Mouse (Mus musculus) midbrain, embryonic 14.5 days (tissue): ENCODE results near the gene Smarcc1. TPM values are rescaled to one million over a fixed set of nuclear protein-coding genes. Genes with fewer than 3 reads are reported as not detected.

Experiments
- ATAC-seq: fragments of 200-750 bp; cut with Nextera tagmentation; 2 replicates; pipeline ENCODE4 v1.8.0; 2017; ENCODE audit warnings: moderate number of reproducible peaks, moderate library complexity; ENCODE audit not compliant: low FRiP score, low TSS enrichment
- DNase-seq: peaks from one replicate; pipeline ENCODE4 v3.0.0-alpha.2; 2015
- H3K27ac ChIP-seq: fragments of 300-500 bp; sonication (generic); replicated peaks from 2 replicates; pipeline ENCODE4 v1.5.1; 2014; ENCODE audit warnings: mild to moderate bottlenecking, low read depth, low read length, moderate library complexity
- H3K27me3 ChIP-seq: fragments of 300-500 bp; sonication (generic); 2 replicates; pipeline ENCODE4 v1.6.1; 2014; ENCODE audit warnings: low read length, control low read depth, mixed read lengths; ENCODE audit not compliant: control insufficient read depth, insufficient read depth
- H3K36me3 ChIP-seq: fragments of 300-500 bp; sonication (generic); 2 replicates; pipeline ENCODE4 v1.6.1; 2014; ENCODE audit warnings: low read length, control low read depth; ENCODE audit not compliant: control insufficient read depth, insufficient read depth
- H3K4me1 ChIP-seq: fragments of 300-500 bp; sonication (generic); 2 replicates; pipeline ENCODE4 v1.6.1; 2014; ENCODE audit warnings: mild to moderate bottlenecking, antibody characterized with exemption, low read length, control low read depth; ENCODE audit not compliant: control insufficient read depth, insufficient read depth
- H3K4me2 ChIP-seq: fragments of 300-500 bp; sonication (generic); 2 replicates; pipeline ENCODE4 v1.6.1; 2014; ENCODE audit warnings: mild to moderate bottlenecking, low read length, moderate library complexity
- H3K4me3 ChIP-seq: fragments of 300-500 bp; sonication (generic); replicated peaks from 2 replicates; pipeline ENCODE4 v1.5.1; 2014; ENCODE audit warnings: low read depth, low read length
- H3K9ac ChIP-seq: fragments of 300-500 bp; sonication (generic); replicated peaks from 2 replicates; pipeline ENCODE4 v1.6.1; 2014; ENCODE audit warnings: mild to moderate bottlenecking, low read length, moderate library complexity
- H3K9me3 ChIP-seq: fragments of 300-500 bp; sonication (generic); 2 replicates; pipeline ENCODE4 v1.6.1; 2016; ENCODE audit warnings: low read length, control low read depth, mixed read lengths; ENCODE audit not compliant: control insufficient read depth
- WGBS: fragments of 180-500 bp; shearing (Covaris S2); extraction: QIAGEN DNeasy Blood & Tissue Kit; methylation state at CpG from one replicate; pipeline ENCODE4 v1.1.7; 2014; 5-methylcytosine and 5-hydroxymethylcytosine counted together
- polyA plus RNA-seq: library from polyadenylated mRNA; unstranded; fragments of >200 nt; fragmentation: Nextera tagmentation; extraction: Ambion mirVana; gene quantifications from 2 replicates; pipeline ENCODE4 v1.2.1, GENCODE M21; 2014

The Smarcc1 gene
- polyA plus RNA-seq, 1 experiment from 2014 or later: 139 TPM

- no peak overlapping the region for H3K4me2 ChIP-seq
- H3K4me1 ChIP-seq: no peaks in the 10 kb centered on the region
- peaks cover 69% of the 10 kb centered on the region for H3K36me3 ChIP-seq
- H3K27ac ChIP-seq: no peak overlapping the region
- no peaks in the 10 kb centered on the region for H3K9me3 ChIP-seq
- no peak for DNase-seq
- 86% methylated on average over 10 of the region's 10 CpGs for WGBS
- no peaks in the 10 kb centered on the region for H3K27me3 ChIP-seq
- ATAC-seq: no peak
- no peak overlapping the region for H3K9ac ChIP-seq
- no peak overlapping the region for H3K4me3 ChIP-seq
These were observed 112.2 kb downstream of the Smarcc1 start for GRCm38 (mm10) chr9:110229566-110230248.

- Histone ChIP-seq H3K27ac (no peak overlapping the region), H3K27me3 (no peaks in the 10 kb centered on the region), H3K4me3 (no peak overlapping the region), H3K4me1 (no peaks in the 10 kb centered on the region), H3K9me3 (no peaks in the 10 kb centered on the region), H3K4me2 (no peak overlapping the region), H3K36me3 (peaks cover 73% of the 10 kb centered on the region), H3K9ac (no peak overlapping the region)
- ATAC-seq (no peak), DNase-seq (no peak)
- 87% methylated on average over 16 of the region's 16 CpGs for WGBS
These were observed 113.0 kb downstream of the Smarcc1 start for GRCm38 (mm10) chr9:110230395-110231071.

GRCm38 (mm10) chr9:110234962-110235361 lies 117.5 kb downstream of the Smarcc1 start:
- no peak overlapping the region for H3K27ac ChIP-seq
- ATAC-seq: no peak
- H3K4me1 ChIP-seq: no peaks in the 10 kb centered on the region
- 96% methylated on average over 6 of the region's 6 CpGs for WGBS
- H3K9me3 ChIP-seq: no peaks in the 10 kb centered on the region
- H3K4me3 ChIP-seq: no peak overlapping the region
- DNase-seq: no peak
- no peak overlapping the region for H3K9ac ChIP-seq
- no peaks in the 10 kb centered on the region for H3K27me3 ChIP-seq
- peaks cover 85% of the 10 kb centered on the region for H3K36me3 ChIP-seq
- H3K4me2 ChIP-seq: no peak overlapping the region

- DNase-seq (no peak), ATAC-seq (no peak)
- Histone ChIP-seq H3K27me3 (no peaks in the 10 kb centered on the region), H3K36me3 (peaks cover 35% of the 10 kb centered on the region), H3K4me3 (peak within 1 kb of the TSS; percentile 79), H3K4me2 (peak within 1 kb of the TSS; percentile 94), H3K9me3 (no peaks in the 10 kb centered on the region), H3K4me1 (peaks cover 19% of the 10 kb centered on the region), H3K27ac (peak within 1 kb of the TSS; percentile 91), H3K9ac (peak within 1 kb of the TSS; percentile 85)
- 91% methylated on average over 7 of the region's 7 CpGs for WGBS
These were observed 125.8 kb downstream of the Smarcc1 start, which contains the start of gene Cspg5 for GRCm38 (mm10) chr9:110243221-110243833. Cspg5 (plus strand) TSS chr9:110243783.

GRCm38 (mm10) chr9:110244567-110244888 lies 127.0 kb downstream of the Smarcc1 start:
- Histone ChIP-seq H3K27ac (peak overlapping the region; percentile 91), H3K9me3 (no peaks in the 10 kb centered on the region), H3K27me3 (no peaks in the 10 kb centered on the region), H3K4me2 (peak overlapping the region; percentile 94), H3K36me3 (peaks cover 28% of the 10 kb centered on the region), H3K4me1 (peaks cover 29% of the 10 kb centered on the region), H3K4me3 (peak overlapping the region; percentile 79), H3K9ac (peak overlapping the region; percentile 85)
- ATAC-seq (no peak), DNase-seq (no peak)
- WGBS: 19% methylated on average over 7 of the region's 7 CpGs

- H3K9me3 ChIP-seq: no peaks in the 10 kb centered on the region
- DNase-seq (peak; percentile 86), ATAC-seq (peak; percentile 51)
- H3K36me3 ChIP-seq: peaks cover 25% of the 10 kb centered on the region
- H3K4me1 ChIP-seq: peaks cover 35% of the 10 kb centered on the region
- peak overlapping the region; percentile 94 for H3K4me2 ChIP-seq
- H3K27ac ChIP-seq: peak overlapping the region; percentile 91
- peak overlapping the region; percentile 85 for H3K9ac ChIP-seq
- peak overlapping the region; percentile 79 for H3K4me3 ChIP-seq
- no peaks in the 10 kb centered on the region for H3K27me3 ChIP-seq
- under 1% methylated on average over 92 of the region's 93 CpGs for WGBS
These were observed 127.5 kb downstream of the Smarcc1 start for GRCm38 (mm10) chr9:110244889-110245589.

- H3K4me3 ChIP-seq: peak overlapping the region; percentile 79
- H3K4me2 ChIP-seq: peak overlapping the region; percentile 94
- 1% methylated on average over 40 of the region's 40 CpGs for whole genome bisulfite sequencing
- H3K9me3 ChIP-seq: no peaks in the 10 kb centered on the region
- peak; percentile 61 for ATAC-seq
- peaks cover 40% of the 10 kb centered on the region for H3K4me1 ChIP-seq
- DNase-seq: peak; percentile 77
- H3K9ac ChIP-seq: peak overlapping the region; percentile 85
- H3K27me3 ChIP-seq: no peaks in the 10 kb centered on the region
- peak overlapping the region; percentile 91 for H3K27ac ChIP-seq
- H3K36me3 ChIP-seq: peaks cover 19% of the 10 kb centered on the region
These were observed 128.2 kb downstream of the Smarcc1 start for GRCm38 (mm10) chr9:110245590-110246320.

- no peak for DNase-seq
- no peak for ATAC-seq
- Histone ChIP-seq H3K36me3 (peaks cover 15% of the 10 kb centered on the region), H3K4me3 (peak overlapping the region; percentile 79), H3K27me3 (no peaks in the 10 kb centered on the region), H3K4me2 (peak overlapping the region; percentile 94), H3K9me3 (no peaks in the 10 kb centered on the region), H3K27ac (peak overlapping the region; percentile 91), H3K4me1 (peaks cover 45% of the 10 kb centered on the region), H3K9ac (peak overlapping the region; percentile 85)
- WGBS: 35% methylated on average over 13 of the region's 13 CpGs
These were observed 128.8 kb downstream of the Smarcc1 start for GRCm38 (mm10) chr9:110246321-110246640.
